Mouse (Mus musculus) liver, embryonic 14.5 days (tissue): ENCODE results near the gene Mab21l2. TPM values are rescaled to one million over a fixed set of nuclear protein-coding genes. Genes with fewer than 3 reads are reported as not detected.

ENCODE experiments used
- ATAC-seq: fragments of 200-750 bp; cut with Nextera tagmentation; 2 replicates; pipeline ENCODE4 v1.8.0; 2017; ENCODE audit warnings: moderate number of reproducible peaks, mild to moderate bottlenecking, moderate library complexity; ENCODE audit not compliant: insufficient read depth
- DNase-seq, 3 experiments: peaks; one replicate each; pipeline ENCODE4 v3.0.0-alpha.2; 2012 to 2013; ENCODE audit warnings: low read depth in 3 of 3, low spot score in 3 of 3
- H3K27ac ChIP-seq: fragments of 300-500 bp; sonication (generic); 2 replicates; pipeline ENCODE4 v1.5.1; 2014; ENCODE audit warnings: moderate library complexity, mild to moderate bottlenecking, control low read depth, inconsistent platforms
- H3K27me3 ChIP-seq: fragments of 300-500 bp; sonication (generic); 2 replicates; pipeline ENCODE4 v1.6.1; 2014; ENCODE audit warnings: mild to moderate bottlenecking, low read length, moderate library complexity; ENCODE audit not compliant: control insufficient read depth, insufficient read depth
- H3K36me3 ChIP-seq: fragments of 300-500 bp; sonication (generic); replicated peaks from 2 replicates; pipeline ENCODE4 v1.6.1; 2014; ENCODE audit warnings: low read depth; ENCODE audit not compliant: control insufficient read depth, insufficient read depth
- H3K4me1 ChIP-seq, 2 experiments: fragments of 200-500 bp in 1 of 2; fragments of 300-500 bp in 1 of 2; sonication (generic) in 1 of 2; replicated peaks; 2 replicates each; pipeline ENCODE4 v1.6.1; 2012 to 2014; ENCODE audit warnings: antibody characterized with exemption in 1 of 2, inconsistent platforms in 1 of 2, low read length in 1 of 2; ENCODE audit not compliant: control insufficient read depth in 2 of 2, insufficient read depth in 2 of 2
- H3K4me2 ChIP-seq: fragments of 300-500 bp; sonication (generic); 2 replicates; pipeline ENCODE4 v1.6.1; 2014; ENCODE audit warnings: low read depth, mild to moderate bottlenecking, control low read depth, moderate library complexity
- H3K4me3 ChIP-seq, 2 experiments: fragments of 200-500 bp in 1 of 2; fragments of 300-500 bp in 1 of 2; sonication (generic) in 1 of 2; 2 replicates each; pipeline ENCODE4 v1.5.1; 2012 to 2014; ENCODE audit warnings: low read depth in 2 of 2, low read length in 2 of 2, mild to moderate bottlenecking in 2 of 2, control low read depth in 1 of 2, inconsistent platforms in 1 of 2, moderate library complexity in 1 of 2; ENCODE audit not compliant: insufficient read depth in 1 of 2
- H3K9ac ChIP-seq: fragments of 300-500 bp; sonication (generic); replicated peaks from 2 replicates; pipeline ENCODE4 v1.6.1; 2014; ENCODE audit warnings: mild to moderate bottlenecking, control low read depth, moderate library complexity
- H3K9me3 ChIP-seq: fragments of 300-500 bp; sonication (generic); 2 replicates; pipeline ENCODE4 v1.6.1; 2016; ENCODE audit warnings: low read length, mixed read lengths; ENCODE audit not compliant: control insufficient read depth
- CTCF ChIP-seq: IDR thresholded peaks from 2 replicates; pipeline ENCODE4 v1.5.1; 2016; ENCODE audit warnings: antibody characterized with exemption, low read depth, control low read depth
- EP300 ChIP-seq: IDR thresholded peaks from 2 replicates; pipeline ENCODE4 v1.6.1; 2016; ENCODE audit warnings: antibody characterized with exemption, low read depth
- WGBS: fragments of 180-500 bp; shearing (Covaris S2); extraction: QIAGEN DNeasy Blood & Tissue Kit; methylation state at CpG from one replicate; pipeline ENCODE4 v1.1.7; 2014; ENCODE audit not compliant: insufficient replicate concordance; 5-methylcytosine and 5-hydroxymethylcytosine counted together
- polyA plus RNA-seq, 2 experiments: library from polyadenylated mRNA; depleted of rRNA in 1 of 2; stranded (reverse) in 1 of 2; unstranded in 1 of 2; fragments of >200 nt; fragmentation: Nextera tagmentation in 1 of 2; extraction: Ambion mirVana in 1 of 2; gene quantifications; 2 replicates each; pipeline versions ENCODE4 v1.2.1 to v1.2.3; 2012 to 2014

Gene Mab21l2
- polyA plus RNA-seq, 2 experiments, result 0.15 to 0.31 TPM

GRCm38 (mm10) chr3:86546471-86547250 is 1.8 kb downstream of the Mab21l2 start:
- Histone ChIP-seq H3K27me3 (peaks cover 55% of the 10 kb centered on the region), H3K27ac (no peak overlapping the region), H3K9ac (no peak overlapping the region), H3K36me3 (no peaks in the 10 kb centered on the region), H3K4me3 (peak overlapping the region; percentile 42 to 44), H3K4me1 (no peaks in the 10 kb centered on the region), H3K4me2 (peak overlapping the region; percentile 49), H3K9me3 (no peaks in the 10 kb centered on the region)
- DNase-seq, result no peak
- TF ChIP-seq CTCF (0 out of 2 replicates have a peak, but pooled peaks have one; percentile 6), EP300 (no peak)
- WGBS, result 1% methylated on average over 45 of the region's 45 CpGs
- peak; percentile 39; the same call in 1 of the 2 replicates for ATAC-seq

GRCm38 (mm10) chr3:86545945-86546344 is 2.5 kb downstream of the Mab21l2 start:
- Histone ChIP-seq H3K4me3 (no peak overlapping the region), H3K9me3 (no peaks in the 10 kb centered on the region), H3K4me2 (peak overlapping the region; percentile 49), H3K9ac (no peak overlapping the region), H3K27me3 (peaks cover 49% of the 10 kb centered on the region), H3K4me1 (no peaks in the 10 kb centered on the region), H3K27ac (no peak overlapping the region), H3K36me3 (no peaks in the 10 kb centered on the region)
- DNase-seq (no peak), ATAC-seq (no peak)
- WGBS, result 20% methylated on average over 5 of the region's 5 CpGs
- no peak for TF ChIP-seq CTCF
- no peak for TF ChIP-seq EP300

GRCm38 (mm10) chr3:86544785-86545184 is 3.6 kb downstream of the Mab21l2 start:
- H3K9me3 ChIP-seq, result no peaks in the 10 kb centered on the region
- TF ChIP-seq EP300 (no peak), CTCF (no peak)
- no peak overlapping the region for H3K4me2 ChIP-seq
- no peak overlapping the region for H3K27ac ChIP-seq
- 58% methylated on average over 3 of the region's 3 CpGs for WGBS
- no peak for DNase-seq
- peaks cover 37% of the 10 kb centered on the region for H3K27me3 ChIP-seq
- ATAC-seq, result no peak
- no peak overlapping the region for H3K4me3 ChIP-seq
- no peaks in the 10 kb centered on the region for H3K36me3 ChIP-seq
- no peaks in the 10 kb centered on the region for H3K4me1 ChIP-seq
- no peak overlapping the region for H3K9ac ChIP-seq

- ATAC-seq (no peak), DNase-seq (no peak)
- H3K27me3 ChIP-seq, result peaks cover 12% of the 10 kb centered on the region
- no peaks in the 10 kb centered on the region for H3K36me3 ChIP-seq
- no peak overlapping the region for H3K4me2 ChIP-seq
- H3K27ac ChIP-seq, result no peak overlapping the region
- H3K9me3 ChIP-seq, result no peaks in the 10 kb centered on the region
- no peak overlapping the region for H3K9ac ChIP-seq
- 58% methylated on average over 1 of the region's 1 CpGs for WGBS
- H3K4me1 ChIP-seq, result no peaks in the 10 kb centered on the region
- TF ChIP-seq CTCF, result no peak
- TF ChIP-seq EP300, result no peak
- H3K4me3 ChIP-seq, result no peak overlapping the region
Measured at GRCm38 (mm10) chr3:86541863-86542397, 6.5 kb downstream of the Mab21l2 start.

GRCm38 (mm10) chr3:86541074-86541614 is 7.3 kb downstream of the Mab21l2 start:
- DNase-seq (no peak), ATAC-seq (no peak)
- Histone ChIP-seq H3K36me3 (no peaks in the 10 kb centered on the region), H3K9ac (no peak overlapping the region), H3K9me3 (no peaks in the 10 kb centered on the region), H3K4me1 (no peaks in the 10 kb centered on the region), H3K4me3 (no peak overlapping the region), H3K27ac (no peak overlapping the region), H3K4me2 (no peak overlapping the region), H3K27me3 (peaks cover 4% of the 10 kb centered on the region)
- 76% methylated on average over 4 of the region's 4 CpGs for WGBS
- TF ChIP-seq EP300, result no peak
- TF ChIP-seq CTCF, result no peak
